Mouse (Mus musculus) macrophage (primary cell): ENCODE measurements at regions not wholly inside any gene's neighbourhood (a gene's known extent, or its start where the extent isn't known, plus 50 kb on each side); places are given as distances from the start of the nearest gene placed in this dataset.

Experiments
- H3K27ac ChIP-seq: fragments of 350-480 bp; formaldehyde crosslinking; 2 replicates; pipeline ENCODE4 v1.9.0; 2021
- H3K36me3 ChIP-seq: fragments of 350-480 bp; formaldehyde crosslinking; 2 replicates; pipeline ENCODE4 v1.9.0; 2021; ENCODE audit errors: inconsistent target
- H3K4me3 ChIP-seq: fragments of 350-480 bp; formaldehyde crosslinking; 2 replicates; pipeline ENCODE4 v1.9.0; 2021; ENCODE audit errors: inconsistent target
- H3K79me2 ChIP-seq: fragments of 350-480 bp; formaldehyde crosslinking; 2 replicates; pipeline ENCODE4 v1.9.0; 2021; ENCODE audit errors: inconsistent target
- WGBS: methylation state at CpG from one replicate; pipeline ENCODE4 v1.1.7; 2026; ENCODE audit warnings: inconsistent platforms; ENCODE audit not compliant: missing documents; 5-methylcytosine and 5-hydroxymethylcytosine counted together

- Histone ChIP-seq H3K36me3 (no peaks in the 10 kb centered on the region), H3K4me3 (no peak overlapping the region), H3K27ac (no peak overlapping the region), H3K79me2 (no peaks in the 10 kb centered on the region)
- 91% methylated on average over 6 of the region's 6 CpGs for WGBS
These were observed 337.2 kb upstream of the Atp2b1 start for GRCm38 (mm10) chr10:98577040-98577439.

- H3K27ac ChIP-seq = no peak overlapping the region
- no peaks in the 10 kb centered on the region for H3K36me3 ChIP-seq
- no peaks in the 10 kb centered on the region for H3K79me2 ChIP-seq
- WGBS = 93% methylated on average over 1 of the region's 1 CpGs
- no peak overlapping the region for H3K4me3 ChIP-seq
These were observed 329.4 kb upstream of the Atp2b1 start for GRCm38 (mm10) chr10:98584776-98585175.

DNA sequence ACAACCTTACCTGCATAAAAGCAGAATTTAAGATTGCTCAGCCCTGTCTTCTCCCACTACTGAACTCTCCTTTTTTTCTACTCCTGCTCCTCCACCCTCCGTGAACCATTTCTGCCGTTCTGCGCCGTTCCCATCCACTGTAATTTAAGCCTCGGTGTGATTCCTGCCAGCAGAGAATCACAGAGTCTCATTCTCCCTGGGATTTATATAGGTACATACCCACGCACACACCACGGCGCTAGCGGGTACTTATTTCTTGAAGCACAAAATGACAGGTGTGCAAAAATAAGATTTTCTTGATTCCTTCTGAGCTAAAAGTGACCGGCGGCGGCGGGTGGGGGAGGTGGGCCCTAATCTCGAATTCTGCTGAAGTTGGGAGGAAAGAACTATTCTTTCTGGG is 324.5 kb upstream of the Atp2b1 start:
- WGBS = 92% methylated on average over 14 of the region's 14 CpGs
- Histone ChIP-seq H3K36me3 (no peaks in the 10 kb centered on the region), H3K27ac (no peak overlapping the region), H3K79me2 (no peaks in the 10 kb centered on the region), H3K4me3 (no peak overlapping the region)

GRCm38 (mm10) chr10:98592154-98592553 is 322.1 kb upstream of the Atp2b1 start:
- Histone ChIP-seq H3K4me3 (no peak overlapping the region), H3K27ac (no peak overlapping the region), H3K79me2 (no peaks in the 10 kb centered on the region), H3K36me3 (no peaks in the 10 kb centered on the region)
- 92% methylated on average over 6 of the region's 6 CpGs for WGBS

- Histone ChIP-seq H3K27ac (no peak overlapping the region), H3K4me3 (no peak overlapping the region), H3K36me3 (no peaks in the 10 kb centered on the region), H3K79me2 (no peaks in the 10 kb centered on the region)
- 90% methylated on average over 5 of the region's 5 CpGs for WGBS
These were observed 320.3 kb upstream of the Atp2b1 start for GRCm38 (mm10) chr10:98593910-98594309.

DNA sequence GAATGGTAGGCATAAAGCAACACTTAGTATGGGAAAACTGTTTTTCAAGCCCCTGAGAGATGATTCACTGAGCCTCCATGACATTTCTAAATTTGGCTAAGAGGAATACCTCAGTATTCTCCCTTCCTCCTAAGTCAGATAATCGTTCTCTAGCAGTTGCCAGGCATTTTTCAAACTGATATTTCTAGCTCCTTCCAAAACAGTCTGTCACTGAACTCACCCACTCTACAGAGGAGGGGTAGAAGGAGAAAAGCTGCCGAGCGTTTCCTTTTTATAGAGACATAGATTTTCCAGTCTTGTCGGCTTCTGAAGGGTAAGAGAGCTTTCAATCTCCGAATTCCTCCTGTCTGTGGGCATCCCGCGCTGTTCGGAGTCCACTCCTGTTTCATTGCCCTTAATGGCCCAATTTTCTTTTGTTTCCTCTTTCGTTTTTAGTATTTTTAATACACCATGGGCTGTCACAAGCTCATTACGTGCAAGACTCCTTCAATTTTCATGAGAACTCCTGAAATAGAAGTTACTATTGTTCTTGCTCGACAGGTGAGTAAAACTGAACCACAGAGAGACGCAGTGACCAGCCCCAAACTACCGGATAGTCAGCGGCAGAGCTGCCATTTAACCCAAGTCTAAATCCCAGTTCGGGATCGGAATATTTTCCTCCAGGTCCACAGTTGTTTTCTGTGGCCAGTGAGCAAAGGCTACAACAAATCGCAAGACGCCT is 305.8 kb upstream of the Atp2b1 start:
- no peak overlapping the region for H3K27ac ChIP-seq
- H3K4me3 ChIP-seq = no peak overlapping the region
- H3K36me3 ChIP-seq = no peaks in the 10 kb centered on the region
- WGBS = 91% methylated on average over 18 of the region's 18 CpGs
- H3K79me2 ChIP-seq = no peaks in the 10 kb centered on the region

DNA sequence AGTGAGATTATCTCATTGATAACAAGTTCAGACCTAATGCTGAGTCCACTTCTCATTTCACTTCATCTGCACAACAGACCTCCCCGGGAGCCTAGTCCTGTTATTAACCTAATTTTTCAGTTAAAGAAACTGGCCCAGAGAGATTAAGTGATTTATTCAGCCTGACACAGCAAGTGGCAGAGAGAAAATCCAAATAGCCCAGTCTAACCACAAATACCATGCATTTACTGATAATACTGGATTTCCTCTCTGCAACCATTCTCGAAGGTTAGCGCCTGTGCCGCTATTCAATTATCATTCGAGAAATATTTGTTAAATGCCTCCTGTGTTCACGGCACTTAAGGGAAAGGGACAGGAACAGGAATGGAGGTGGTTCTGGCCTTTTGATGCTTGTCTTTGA is 303.5 kb upstream of the Atp2b1 start:
- no peaks in the 10 kb centered on the region for H3K79me2 ChIP-seq
- 30% methylated on average over 6 of the region's 6 CpGs for WGBS

GRCm38 (mm10) chr10:98611707-98612360 is 302.4 kb upstream of the Atp2b1 start:
- no peaks in the 10 kb centered on the region for H3K36me3 ChIP-seq
- no peak overlapping the region for H3K4me3 ChIP-seq
- 89% methylated on average over 4 of the region's 4 CpGs for WGBS
- no peaks in the 10 kb centered on the region for H3K79me2 ChIP-seq
- no peak overlapping the region for H3K27ac ChIP-seq

More for the DNA sequence above, 303.5 kb upstream of the Atp2b1 start:
- H3K36me3 ChIP-seq = no peaks in the 10 kb centered on the region
- no peak overlapping the region for H3K4me3 ChIP-seq
- no peak overlapping the region for H3K27ac ChIP-seq

DNA sequence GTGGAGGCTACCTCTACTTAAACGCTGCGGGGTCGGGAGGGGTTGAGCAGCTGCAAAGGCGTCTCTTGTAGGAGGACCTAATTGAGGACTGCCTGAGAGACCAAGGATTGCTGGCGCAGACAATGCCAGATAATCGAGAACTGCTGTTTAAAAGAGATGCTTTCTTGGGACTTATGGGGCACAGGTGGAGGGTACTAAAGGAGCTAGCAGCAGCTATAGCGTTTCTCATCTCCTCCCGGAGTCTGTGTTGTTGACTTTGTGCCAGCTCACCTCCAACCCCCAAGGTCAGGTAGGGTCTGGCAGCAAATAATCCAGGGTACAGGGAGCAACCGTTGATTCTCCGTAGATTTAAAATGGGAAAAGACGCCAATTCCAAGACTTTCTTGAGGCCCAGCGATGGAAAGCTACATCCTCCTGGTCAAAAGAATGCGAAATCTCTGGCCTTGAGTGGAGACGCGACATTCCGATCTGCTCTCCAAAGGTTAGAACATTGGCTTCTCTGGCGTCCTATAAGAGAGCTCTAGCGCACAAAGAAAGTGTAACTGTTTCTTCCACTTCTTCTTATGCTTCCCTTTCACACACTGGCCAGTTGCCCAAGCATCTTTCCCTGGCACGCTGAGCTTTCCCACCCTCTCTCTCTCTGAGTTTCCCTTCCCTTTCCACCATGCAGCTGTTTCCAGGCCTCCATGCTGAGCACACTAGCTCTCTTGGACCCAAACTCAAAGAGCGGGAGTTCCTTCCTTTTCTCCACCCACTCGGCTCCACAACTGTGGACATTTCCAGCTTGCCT is 295.3 kb upstream of the Atp2b1 start:
- Histone ChIP-seq H3K27ac (no peak overlapping the region), H3K36me3 (no peaks in the 10 kb centered on the region)
- WGBS = 85% methylated on average over 21 of the region's 21 CpGs

DNA sequence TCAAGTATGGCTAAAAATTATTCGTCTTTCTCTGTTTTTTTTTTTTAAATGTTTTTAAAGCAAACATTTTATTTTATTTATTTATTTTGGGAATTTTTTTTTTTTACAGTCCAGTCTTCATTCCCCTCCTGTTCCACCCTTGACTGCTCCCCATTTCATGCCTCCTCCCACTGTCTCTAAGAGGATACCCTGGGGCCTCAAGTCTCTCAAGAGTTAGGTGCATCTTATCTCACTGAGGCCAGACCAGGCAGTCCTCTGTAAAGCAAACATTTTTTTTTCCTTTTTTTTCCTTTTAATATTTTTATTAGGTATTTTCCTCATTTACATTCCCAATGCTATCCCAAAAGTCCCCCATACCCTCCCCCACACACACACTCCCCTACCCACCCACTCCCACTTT is 290.1 kb upstream of the Atp2b1 start:
- 75% methylated on average over 1 of the region's 1 CpGs for WGBS
- Histone ChIP-seq H3K36me3 (no peaks in the 10 kb centered on the region), H3K4me3 (no peak overlapping the region), H3K79me2 (no peaks in the 10 kb centered on the region), H3K27ac (no peak overlapping the region)

More for the DNA sequence above, 295.3 kb upstream of the Atp2b1 start:
- Histone ChIP-seq H3K4me3 (no peak overlapping the region), H3K79me2 (no peaks in the 10 kb centered on the region)

DNA sequence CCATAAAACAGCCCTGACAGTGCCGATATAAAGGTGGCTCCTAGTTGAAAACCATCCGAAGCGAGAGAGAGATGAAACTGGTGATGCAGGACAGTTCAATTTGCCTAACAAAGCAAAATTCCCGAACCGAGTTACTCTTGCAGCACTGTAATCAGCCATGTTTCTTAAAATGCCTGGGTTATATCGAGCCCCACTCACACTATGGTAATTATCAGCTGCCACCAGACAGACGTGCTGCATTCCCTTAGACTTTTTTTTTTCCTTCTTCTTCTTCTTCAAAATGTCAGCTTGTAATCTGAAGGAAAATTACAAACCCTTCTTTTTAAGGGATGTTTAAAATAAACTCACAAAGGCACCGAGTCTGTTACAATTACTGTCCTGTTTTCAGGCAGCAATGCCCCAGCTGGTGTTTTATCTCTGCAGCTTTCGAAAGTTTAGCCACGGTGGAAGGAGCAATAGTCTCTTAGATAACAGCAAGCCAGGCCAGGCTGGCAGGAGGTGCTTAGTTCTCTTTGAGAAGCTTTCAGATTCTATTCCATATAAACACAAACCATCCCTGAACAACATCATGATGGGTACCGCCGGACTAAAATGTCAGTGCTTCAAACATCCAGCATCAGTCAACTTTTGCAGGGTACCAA is 289.4 kb upstream of the Atp2b1 start:
- no peak overlapping the region for H3K4me3 ChIP-seq

GRCm38 (mm10) chr10:98628191-98628590 is 286.0 kb upstream of the Atp2b1 start:
- H3K79me2 ChIP-seq = no peaks in the 10 kb centered on the region
- WGBS = 92% methylated on average over 1 of the region's 1 CpGs
- no peak overlapping the region for H3K4me3 ChIP-seq
- H3K36me3 ChIP-seq = no peaks in the 10 kb centered on the region
- no peak overlapping the region for H3K27ac ChIP-seq

More for the DNA sequence above, 289.4 kb upstream of the Atp2b1 start:
- Histone ChIP-seq H3K79me2 (no peaks in the 10 kb centered on the region), H3K27ac (no peak overlapping the region), H3K36me3 (no peaks in the 10 kb centered on the region)
- 84% methylated on average over 12 of the region's 12 CpGs for WGBS

- Histone ChIP-seq H3K79me2 (no peaks in the 10 kb centered on the region), H3K36me3 (no peaks in the 10 kb centered on the region), H3K27ac (no peak overlapping the region), H3K4me3 (no peak overlapping the region)
- 6% methylated on average over 3 of the region's 3 CpGs for WGBS
These were observed 285.0 kb upstream of the Atp2b1 start for GRCm38 (mm10) chr10:98629248-98629647.

DNA sequence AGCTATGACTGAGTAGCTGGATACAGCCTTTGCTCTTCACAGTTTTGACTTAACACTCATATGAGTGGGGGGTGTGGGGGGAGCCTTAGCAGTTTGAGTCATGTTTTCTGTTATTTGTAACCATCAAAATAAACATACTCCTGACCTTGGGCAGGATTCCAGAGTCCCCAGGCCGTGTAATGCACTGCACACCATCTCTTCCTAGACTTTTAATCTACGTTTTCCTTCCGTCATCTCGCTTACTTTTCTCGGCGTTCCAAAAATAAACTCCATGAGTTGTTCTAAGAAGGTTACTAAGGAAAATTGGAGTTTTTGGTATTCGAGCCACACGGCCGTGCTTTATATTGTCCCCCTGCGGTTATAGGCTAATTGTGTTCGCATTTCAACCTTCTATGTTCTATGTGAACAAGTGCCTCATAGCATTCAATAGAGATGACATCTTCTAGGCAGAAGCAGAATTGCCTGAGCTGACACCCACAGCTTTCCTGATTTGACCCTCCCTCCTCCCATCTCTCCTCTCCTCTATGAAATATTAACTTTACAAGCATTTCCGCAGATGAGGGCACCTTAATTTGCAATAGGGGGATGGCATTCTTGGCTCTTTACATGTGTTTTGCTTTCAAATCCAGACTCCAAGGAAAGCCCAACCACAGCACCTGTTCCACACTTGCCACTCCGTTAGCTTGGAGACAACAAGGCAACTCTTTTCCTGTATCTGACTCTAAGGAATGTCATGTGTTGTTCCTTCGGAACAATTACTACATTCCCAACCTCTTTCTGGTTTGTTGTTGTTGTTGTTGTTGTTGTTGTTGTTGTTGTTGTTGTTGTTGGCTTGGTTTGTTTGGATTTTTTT is 276.2 kb upstream of the Atp2b1 start:
- H3K4me3 ChIP-seq = no peak overlapping the region
- H3K27ac ChIP-seq = no peak overlapping the region
- no peaks in the 10 kb centered on the region for H3K36me3 ChIP-seq
- no peaks in the 10 kb centered on the region for H3K79me2 ChIP-seq
- WGBS = 95% methylated on average over 14 of the region's 14 CpGs
